Mouse (Mus musculus): ENCODE measurements around the gene Inca1. TPM values are rescaled to one million over a fixed set of nuclear protein-coding genes. Genes with fewer than 3 reads are reported as not detected.

The Inca1 gene
- 2.8 and 2.9 TPM in 2 replicates for polyA plus RNA-seq (2012; rRNA removed)

GRCm38 (mm10) chr11:70699722-70700556 is at the start of gene Inca1, which contains the start of gene Kif1c:
Gene Inca1, minus strand, starts transcription at chr11:70700155.
Gene Kif1c, plus strand, starts transcription at chr11:70700548.

GRCm38 (mm10) chr11:70687601-70688199 is 12.3 kb downstream of the Inca1 start, which contains the start of gene Camta2:
Gene Camta2, minus strand, starts transcription at chr11:70688105.

GRCm38 (mm10) chr11:70668771-70669505 is 31.0 kb downstream of the Inca1 start, which contains the start of gene Spag7:
Gene Spag7, minus strand, starts transcription at chr11:70669416.

GRCm38 (mm10) chr11:70656964-70657363 is 43.0 kb downstream of the Inca1 start, which contains the start of gene Eno3:
Gene Eno3, plus strand, starts transcription at chr11:70657202.

GRCm38 (mm10) chr11:70654198-70654922 is 45.6 kb downstream of the Inca1 start, which contains the start of gene Pfn1:
Gene Pfn1, minus strand, starts transcription at chr11:70654644.

GRCm38 (mm10) chr11:70646691-70647650 is 53.0 kb downstream of the Inca1 start, which contains the start of the genes Rnf167 and Slc25a11:
Gene Rnf167, plus strand, starts transcription at chr11:70647235.
Gene Slc25a11, minus strand, starts transcription at chr11:70647479.

GRCm38 (mm10) chr11:70638714-70639278 is 61.2 kb downstream of the Inca1 start, which contains the start of gene Gp1ba:
Gene Gp1ba, plus strand, starts transcription at chr11:70639122.

Other genes starting within 250 kb of the Inca1 start
- 13.6 and 15.2 TPM in 2 replicates for gene Med11, start 248.2 kb downstream of the Inca1 start, polyA plus RNA-seq (2012; rRNA removed)
- 0.85 and 0.97 TPM in 2 replicates for gene Zmynd15, start 240.7 kb downstream of the Inca1 start, polyA plus RNA-seq (2012; rRNA removed)
- 6.0 and 7.3 TPM in 2 replicates for gene Cxcl16, start 240.2 kb downstream of the Inca1 start, polyA plus RNA-seq (2012; rRNA removed)
- gene Tm4sf5, start 194.9 kb downstream of the Inca1 start, polyA plus RNA-seq (2012; rRNA removed), result 0.95 and 1.3 TPM in 2 replicates
- 0.49 and 0.77 TPM in 2 replicates for gene Vmo1, start 185.5 kb downstream of the Inca1 start, polyA plus RNA-seq (2012; rRNA removed)
- gene Gltpd2, start 181.0 kb downstream of the Inca1 start, polyA plus RNA-seq (2012; rRNA removed), result 20.0 TPM in 2 replicates
- 144 and 153 TPM in 2 replicates for gene Psmb6, start 174.8 kb downstream of the Inca1 start, polyA plus RNA-seq (2012; rRNA removed)
- not detected in 2 replicates for gene Gm40193, start 167.2 kb downstream of the Inca1 start, polyA plus RNA-seq (2012; rRNA removed)
- gene Pld2, start 160.1 kb downstream of the Inca1 start, polyA plus RNA-seq (2012; rRNA removed), result 4.7 and 5.0 TPM in 2 replicates
- gene Mink1, start 137.3 kb downstream of the Inca1 start, polyA plus RNA-seq (2012; rRNA removed), result 16.6 and 23.7 TPM in 2 replicates
- gene 4930544D05Rik, start 84.3 kb downstream of the Inca1 start, polyA plus RNA-seq (2012; rRNA removed), result not detected in 2 replicates
- 0.08 and 0.17 TPM in 2 replicates for gene Chrne, start 80.9 kb downstream of the Inca1 start, polyA plus RNA-seq (2012; rRNA removed)
- 2.2 and 2.8 TPM in 2 replicates for gene Gp1ba, start 61.0 kb downstream of the Inca1 start, polyA plus RNA-seq (2012; rRNA removed)
- gene Rnf167, start 52.9 kb downstream of the Inca1 start, polyA plus RNA-seq (2012; rRNA removed), result 50.1 and 53.4 TPM in 2 replicates
- 72.3 and 79.7 TPM in 2 replicates for gene Slc25a11, start 52.7 kb downstream of the Inca1 start, polyA plus RNA-seq (2012; rRNA removed)
- 372 and 387 TPM in 2 replicates for gene Pfn1, start 45.5 kb downstream of the Inca1 start, polyA plus RNA-seq (2012; rRNA removed)
- 4.5 and 4.8 TPM in 2 replicates for gene Eno3, start 43.0 kb downstream of the Inca1 start, polyA plus RNA-seq (2012; rRNA removed)
- gene Spag7, start 30.7 kb downstream of the Inca1 start, polyA plus RNA-seq (2012; rRNA removed), result 41.6 and 44.2 TPM in 2 replicates
- gene Camta2, start 12.1 kb downstream of the Inca1 start, polyA plus RNA-seq (2012; rRNA removed), result 3.3 and 4.2 TPM in 2 replicates
- 13.2 and 15.3 TPM in 2 replicates for gene Kif1c, start 393 bp upstream of the Inca1 start, polyA plus RNA-seq (2012; rRNA removed)
- gene Zfp3, start 64.1 kb upstream of the Inca1 start, polyA plus RNA-seq (2012; rRNA removed), result 1.1 TPM in 2 replicates
- gene Scimp, start 112.4 kb upstream of the Inca1 start, polyA plus RNA-seq (2012; rRNA removed), result 0.84 and 1.1 TPM in 2 replicates
- gene Rabep1, start 144.6 kb upstream of the Inca1 start, polyA plus RNA-seq (2012; rRNA removed), result 5.5 TPM in 2 replicates

Measured in liver, embryonic 18 days (tissue).